ENCODE assay signal across 19 mouse cellular contexts in the genomic region with DNA sequence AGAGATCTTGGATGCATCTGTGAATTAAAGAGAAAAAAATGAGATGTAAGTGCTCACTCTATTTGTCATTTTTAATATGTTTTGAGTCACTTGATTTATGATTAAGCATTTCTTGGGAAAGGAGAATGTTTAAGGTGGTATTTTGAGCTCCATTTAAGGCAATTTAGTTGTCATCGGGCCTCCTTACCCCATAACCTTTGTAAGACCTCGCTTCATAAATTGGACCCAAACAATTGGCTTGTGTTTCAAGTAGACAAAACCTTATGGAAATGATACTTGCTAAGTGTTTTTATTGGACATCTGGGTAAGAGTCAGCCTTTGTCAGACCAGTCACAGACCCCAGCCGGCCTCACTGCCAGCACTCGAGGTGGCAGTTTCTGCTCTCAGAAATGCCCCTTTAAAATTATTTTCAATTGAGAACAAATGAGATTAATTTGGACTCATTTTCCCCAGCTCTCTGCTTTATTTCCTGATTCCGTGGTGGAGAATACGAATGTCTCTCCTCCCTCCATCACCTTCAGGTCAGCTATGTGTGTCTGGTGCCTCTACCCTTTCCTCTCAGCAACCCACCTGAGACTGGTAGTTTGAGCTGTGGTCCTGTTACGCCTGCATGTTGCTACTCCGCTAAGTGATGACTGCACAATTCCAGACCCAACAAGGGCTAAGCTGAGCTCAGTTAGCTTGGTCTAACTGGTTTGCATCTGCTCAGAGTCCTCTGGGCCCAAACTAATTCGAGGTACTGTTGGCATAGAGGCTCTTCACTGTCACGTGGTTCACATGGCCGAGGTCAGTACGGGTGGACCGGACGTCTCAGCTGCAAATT.
DNase-seq lines count a peak whose midpoint lies in the region.
"Had no signal": no experiment of that assay in that cellular context is flagged by ENCODE, and none has a peak within 500 bp of the region (broad histone marks: within the 10 kb centered on the region; RNA-seq: fewer than 3 reads in every experiment).

No protein-coding gene starts in this region.

- DNase-seq in embryo, embryonic 11 days: peak; percentile 22
- no peak for DNase-seq in embryo, embryonic 10 days (ENCODE audit: low spot score)
- peak; percentile 46 for DNase-seq in embryonic facial prominence, embryonic 10.5 days (ENCODE audit: low spot score)
- DNase-seq in hindlimb bud, embryonic 11.5 days (ENCODE audit: extremely low spot score, low read depth, low spot score): peak; percentile 62
- DNase-seq in adrenal gland, postnatal 36 days: no peak
- no peak for DNase-seq in heart, postnatal 10 days
- no peak for DNase-seq in cerebellum, postnatal 25 days
- DNase-seq: adrenal gland, adult 8-10 months; cerebellum, adult 11-12 months; cerebellum, adult 9-10 months; cerebellum, postnatal 36 days; forebrain, postnatal 0 days; gastrocnemius, adult 2 months; gastrocnemius, postnatal 25 days; heart, postnatal 36 days had no signal

- no peaks in the 10 kb centered on the region for H3K36me3 ChIP-seq in embryonic facial prominence, embryonic 10.5 days (replicated peaks)
- H3K36me3 ChIP-seq: embryonic facial prominence, embryonic 15.5 days; heart, embryonic 12.5 days; hindbrain, embryonic 15.5 days had no signal

- peak overlapping the region; percentile 57 for H3K27ac ChIP-seq in embryonic facial prominence, embryonic 10.5 days (replicated peaks)
- H3K27ac ChIP-seq: embryonic facial prominence, embryonic 15.5 days; gastrocnemius, adult 2 months; hindbrain, embryonic 15.5 days had no signal

- H3K4me1 ChIP-seq in embryonic facial prominence, embryonic 10.5 days: peaks cover 30% of the 10 kb centered on the region
- H3K4me1 ChIP-seq: embryonic facial prominence, embryonic 15.5 days; heart, embryonic 12.5 days; hindbrain, embryonic 15.5 days had no signal

- H3K4me3 ChIP-seq in embryonic facial prominence, embryonic 10.5 days: no peak overlapping the region
- H3K4me3 ChIP-seq: embryonic facial prominence, embryonic 15.5 days; gastrocnemius, adult 2 months; heart, embryonic 12.5 days; hindbrain, embryonic 15.5 days had no signal

- H3K27me3 ChIP-seq in embryonic facial prominence, embryonic 10.5 days (replicated peaks; ENCODE audit: low read depth, poor library complexity, severe bottlenecking): no peaks in the 10 kb centered on the region; the same call in 1 of the 2 replicates
- H3K27me3 ChIP-seq: CH12.LX; heart, embryonic 12.5 days; hindbrain, embryonic 15.5 days had no signal

- intact Hi-C loops in heart, postnatal 10 days (cut with DNase I): no loop called here

- WGBS in embryonic facial prominence, embryonic 10.5 days: 59% methylated on average over 14 of the region's 14 CpGs

- no peaks in the 10 kb centered on the region for H3K9me3 ChIP-seq in embryonic facial prominence, embryonic 10.5 days
- H3K9me3 ChIP-seq: embryonic facial prominence, embryonic 15.5 days; heart, embryonic 12.5 days; hindbrain, embryonic 15.5 days had no signal

Comparison
In these comparisons a context has a peak if more than half of its experiments do, and no peak if none do; other contexts are left out.
1. DNase-seq: peak in embryo, embryonic 11 days (single experiment), embryonic facial prominence, embryonic 10.5 days (single experiment) and hindlimb bud, embryonic 11.5 days (single experiment); none in embryo, embryonic 10 days (single experiment), adrenal gland, postnatal 36 days (0 of 2), heart, postnatal 10 days (0 of 2) and cerebellum, postnatal 25 days (0 of 2).